Mouse (Mus musculus): ENCODE results near the gene Ndufa4l2. TPM values are rescaled to one million over a fixed set of nuclear protein-coding genes. Genes with fewer than 3 reads are reported as not detected.

Gene Ndufa4l2
- polyA plus RNA-seq, 1 experiment from 2014 or later, result 67.9 TPM

DNA sequence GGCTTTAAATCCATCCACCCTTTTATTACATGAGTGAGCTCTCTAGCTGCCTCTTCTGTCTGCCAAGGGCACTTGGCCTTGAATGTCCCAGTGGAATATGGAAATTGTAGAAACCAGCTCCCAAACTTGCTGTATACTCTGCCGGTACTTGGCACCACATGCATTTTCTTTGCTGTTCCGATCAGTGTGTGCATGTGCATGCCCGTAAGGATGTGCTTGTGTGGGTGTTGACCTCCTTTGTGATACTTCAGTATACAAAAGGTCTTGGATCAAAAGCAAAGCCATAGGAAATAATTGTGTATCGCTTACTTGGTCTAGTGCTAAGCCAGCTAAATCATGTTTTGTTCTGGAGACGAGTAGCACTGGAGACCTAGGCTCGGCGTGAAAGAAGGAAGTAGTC lies 25.9 kb upstream of the Ndufa4l2 start:
- H3K4me3 ChIP-seq (ENCODE audit: low read depth, low read length), result no peak overlapping the region
- WGBS (ENCODE audit: insufficient replicate concordance), result 66% methylated on average over 7 of the region's 7 CpGs
- H3K27me3 ChIP-seq (ENCODE audit: control insufficient read depth, insufficient read depth, low read depth, low read length), result no peaks in the 10 kb centered on the region
- no peak overlapping the region for H3K9ac ChIP-seq (ENCODE audit: low read depth, low read length)
- ATAC-seq (ENCODE audit: low read depth), result no peak
- H3K27ac ChIP-seq (ENCODE audit: low read length), result no peak overlapping the region
- peaks cover 19% of the 10 kb centered on the region for H3K36me3 ChIP-seq (ENCODE audit: control insufficient read depth, insufficient read depth)
- no peaks in the 10 kb centered on the region for H3K9me3 ChIP-seq (replicated peaks; ENCODE audit: control insufficient read depth, low read length)
- no peak overlapping the region for H3K4me2 ChIP-seq (ENCODE audit: low read depth, low read length)
- no peaks in the 10 kb centered on the region for H3K4me1 ChIP-seq (ENCODE audit: control insufficient read depth, low read depth, low read length)

DNA sequence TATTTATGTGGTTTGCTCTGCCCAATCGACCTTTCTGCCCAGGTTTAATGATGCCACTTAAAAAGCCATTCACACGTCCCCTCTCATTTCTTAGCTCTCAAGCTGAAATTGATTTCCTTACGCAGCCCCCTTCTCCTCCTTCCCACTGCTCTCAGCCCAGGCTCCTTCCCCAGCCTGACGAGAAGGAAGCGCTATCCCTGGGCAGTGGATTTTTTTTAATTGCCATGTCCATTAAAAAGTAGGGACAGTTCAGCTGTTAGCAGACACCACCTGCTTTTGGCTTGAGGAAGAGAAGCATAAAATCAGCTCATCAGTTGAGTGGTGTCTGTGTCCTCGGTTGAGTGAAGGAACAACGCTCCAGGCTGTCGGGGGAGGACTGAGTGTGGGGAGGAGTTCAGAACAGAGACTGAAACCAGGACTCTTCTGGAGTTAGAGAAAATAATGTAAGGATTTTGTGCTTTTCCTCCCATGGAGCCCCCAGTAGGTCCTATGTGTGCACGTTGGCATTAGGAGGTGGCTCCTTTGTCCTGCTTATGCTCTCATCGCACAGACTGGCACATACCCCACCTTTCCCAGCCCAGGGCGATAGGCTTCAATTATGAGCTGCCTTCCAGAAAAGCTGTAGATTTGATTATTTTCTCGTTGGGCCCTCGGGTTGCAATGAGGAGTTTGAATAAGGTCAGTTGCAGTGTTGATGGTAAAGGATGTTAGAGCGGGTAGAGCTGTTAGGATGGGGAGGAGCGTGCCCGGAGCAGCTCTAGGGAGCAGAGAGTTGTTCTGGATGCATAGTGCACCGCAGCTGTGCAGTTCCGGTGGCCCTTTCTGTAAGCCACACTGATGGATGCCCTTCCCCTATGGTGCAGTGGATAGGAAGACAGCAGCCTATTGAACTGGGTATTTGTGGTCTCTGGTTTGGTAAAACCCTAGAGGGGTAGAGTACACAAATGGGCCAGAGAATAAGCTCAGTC lies 24.3 kb upstream of the Ndufa4l2 start:
- Histone ChIP-seq H3K4me3 (ENCODE audit: low read depth, low read length) (no peak overlapping the region), H3K36me3 (ENCODE audit: control insufficient read depth, insufficient read depth) (peaks cover 25% of the 10 kb centered on the region), H3K27me3 (ENCODE audit: control insufficient read depth, insufficient read depth, low read depth, low read length) (no peaks in the 10 kb centered on the region), H3K27ac (ENCODE audit: low read length) (no peak overlapping the region), H3K4me1 (ENCODE audit: control insufficient read depth, low read depth, low read length) (no peaks in the 10 kb centered on the region), H3K9me3 (replicated peaks; ENCODE audit: control insufficient read depth, low read length) (no peaks in the 10 kb centered on the region), H3K9ac (ENCODE audit: low read depth, low read length) (no peak overlapping the region), H3K4me2 (ENCODE audit: low read depth, low read length) (no peak overlapping the region)
- no peak for ATAC-seq (ENCODE audit: low read depth)
- WGBS (ENCODE audit: insufficient replicate concordance), result 80% methylated on average over 18 of the region's 18 CpGs

DNA sequence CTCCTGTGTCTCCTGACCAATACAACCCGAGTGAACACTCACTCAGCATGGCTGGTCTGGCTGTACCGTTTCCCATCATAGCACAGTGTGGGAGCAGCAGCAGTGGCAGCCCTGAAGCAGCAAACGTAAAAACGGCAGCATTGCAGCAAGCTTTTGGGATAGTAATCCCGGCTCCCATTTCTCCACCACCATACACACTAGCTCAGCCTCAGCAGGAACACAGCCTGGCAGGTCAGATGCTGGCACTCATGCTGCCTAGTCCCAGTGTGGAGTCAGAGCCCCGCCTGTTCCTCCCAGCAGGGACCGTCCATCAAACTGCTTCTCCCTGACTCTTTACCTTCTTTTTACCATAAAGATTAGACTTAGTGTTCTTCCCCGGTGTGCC lies 23.6 kb upstream of the Ndufa4l2 start:
- Histone ChIP-seq H3K4me1 (ENCODE audit: control insufficient read depth, low read depth, low read length) (no peaks in the 10 kb centered on the region), H3K9me3 (replicated peaks; ENCODE audit: control insufficient read depth, low read length) (no peaks in the 10 kb centered on the region), H3K4me3 (ENCODE audit: low read depth, low read length) (no peak overlapping the region), H3K9ac (ENCODE audit: low read depth, low read length) (no peak overlapping the region), H3K27ac (ENCODE audit: low read length) (no peak overlapping the region), H3K36me3 (ENCODE audit: control insufficient read depth, insufficient read depth) (peaks cover 27% of the 10 kb centered on the region), H3K27me3 (ENCODE audit: control insufficient read depth, insufficient read depth, low read depth, low read length) (no peaks in the 10 kb centered on the region), H3K4me2 (ENCODE audit: low read depth, low read length) (no peak overlapping the region)
- 86% methylated on average over 8 of the region's 8 CpGs for WGBS (ENCODE audit: insufficient replicate concordance)
- ATAC-seq (ENCODE audit: low read depth), result no peak

DNA sequence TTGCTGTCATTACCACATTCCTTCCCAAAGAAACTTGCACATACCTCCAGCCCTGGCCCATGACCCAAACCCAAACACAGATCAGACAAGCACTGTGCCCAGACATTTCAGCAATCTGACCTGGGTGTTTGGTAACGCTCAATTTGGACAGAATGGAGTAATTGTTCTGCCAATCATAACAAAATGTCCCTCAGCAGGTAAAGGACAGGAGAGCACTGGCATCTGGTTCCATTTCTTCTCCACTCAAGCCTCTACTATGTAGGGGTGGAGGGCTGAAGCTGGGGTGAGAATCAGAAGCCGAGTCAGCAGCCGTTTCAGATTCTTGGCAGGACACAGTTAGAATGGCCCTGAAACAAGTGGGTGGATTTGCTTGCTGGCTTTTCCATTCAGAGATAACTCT lies 22.6 kb upstream of the Ndufa4l2 start:
- Histone ChIP-seq H3K36me3 (ENCODE audit: control insufficient read depth, insufficient read depth) (peaks cover 33% of the 10 kb centered on the region), H3K27ac (ENCODE audit: low read length) (no peak overlapping the region), H3K4me3 (ENCODE audit: low read depth, low read length) (no peak overlapping the region), H3K9ac (ENCODE audit: low read depth, low read length) (no peak overlapping the region), H3K27me3 (ENCODE audit: control insufficient read depth, insufficient read depth, low read depth, low read length) (no peaks in the 10 kb centered on the region), H3K4me2 (ENCODE audit: low read depth, low read length) (no peak overlapping the region), H3K9me3 (replicated peaks; ENCODE audit: control insufficient read depth, low read length) (no peaks in the 10 kb centered on the region), H3K4me1 (ENCODE audit: control insufficient read depth, low read depth, low read length) (no peaks in the 10 kb centered on the region)
- no peak for ATAC-seq (ENCODE audit: low read depth)
- WGBS (ENCODE audit: insufficient replicate concordance), result 81% methylated on average over 3 of the region's 3 CpGs

DNA sequence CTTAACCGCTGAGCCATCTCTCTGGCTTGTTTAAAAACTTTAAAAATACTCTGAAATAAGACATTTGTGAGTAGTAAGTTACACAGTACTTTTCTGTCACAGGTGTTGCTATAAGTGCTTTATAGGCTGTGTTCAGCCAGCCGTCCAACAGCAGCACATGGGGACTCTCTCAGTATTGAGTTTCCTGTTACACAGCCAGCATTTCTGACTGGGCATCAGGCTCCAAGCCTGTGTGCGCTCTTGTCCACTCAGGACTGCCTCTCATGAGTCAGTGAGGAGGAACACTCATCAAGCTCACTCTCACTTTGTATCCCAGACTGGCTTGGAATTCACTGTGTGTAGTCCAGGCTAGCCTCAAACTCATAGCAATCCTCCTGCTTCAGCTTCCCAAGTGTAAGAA lies 18.6 kb upstream of the Ndufa4l2 start:
- no peak overlapping the region for H3K9ac ChIP-seq (ENCODE audit: low read depth, low read length)
- H3K4me3 ChIP-seq (ENCODE audit: low read depth, low read length), result no peak overlapping the region
- 80% methylated on average over 3 of the region's 3 CpGs for WGBS (ENCODE audit: insufficient replicate concordance)
- no peaks in the 10 kb centered on the region for H3K4me1 ChIP-seq (ENCODE audit: control insufficient read depth, low read depth, low read length)
- no peaks in the 10 kb centered on the region for H3K27me3 ChIP-seq (ENCODE audit: control insufficient read depth, insufficient read depth, low read depth, low read length)
- H3K27ac ChIP-seq (ENCODE audit: low read length), result no peak overlapping the region
- H3K9me3 ChIP-seq (replicated peaks; ENCODE audit: control insufficient read depth, low read length), result no peaks in the 10 kb centered on the region
- no peak overlapping the region for H3K4me2 ChIP-seq (ENCODE audit: low read depth, low read length)
- H3K36me3 ChIP-seq (ENCODE audit: control insufficient read depth, insufficient read depth), result peaks cover 36% of the 10 kb centered on the region
- no peak for ATAC-seq (ENCODE audit: low read depth)

DNA sequence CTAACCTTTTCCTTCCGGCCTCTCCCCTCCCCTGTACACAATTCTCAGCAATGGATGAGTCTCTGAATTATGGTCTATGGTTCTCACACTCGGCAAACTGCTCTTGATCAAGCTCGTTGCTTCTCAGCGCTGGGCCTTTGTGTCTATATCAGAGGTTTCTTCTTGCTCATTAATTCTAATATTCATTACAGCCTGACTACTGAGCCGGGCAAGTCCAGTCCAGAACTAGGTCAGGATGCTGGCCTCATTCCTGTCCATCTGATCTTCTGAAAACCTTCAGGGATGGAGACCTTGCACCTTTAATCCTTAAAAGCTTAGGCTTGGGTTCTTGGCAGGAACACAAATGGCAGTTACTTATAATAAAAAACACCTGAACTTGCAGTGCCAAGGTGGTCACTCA lies 15.3 kb upstream of the Ndufa4l2 start:
- WGBS (ENCODE audit: insufficient replicate concordance), result 78% methylated on average over 5 of the region's 5 CpGs

DNA sequence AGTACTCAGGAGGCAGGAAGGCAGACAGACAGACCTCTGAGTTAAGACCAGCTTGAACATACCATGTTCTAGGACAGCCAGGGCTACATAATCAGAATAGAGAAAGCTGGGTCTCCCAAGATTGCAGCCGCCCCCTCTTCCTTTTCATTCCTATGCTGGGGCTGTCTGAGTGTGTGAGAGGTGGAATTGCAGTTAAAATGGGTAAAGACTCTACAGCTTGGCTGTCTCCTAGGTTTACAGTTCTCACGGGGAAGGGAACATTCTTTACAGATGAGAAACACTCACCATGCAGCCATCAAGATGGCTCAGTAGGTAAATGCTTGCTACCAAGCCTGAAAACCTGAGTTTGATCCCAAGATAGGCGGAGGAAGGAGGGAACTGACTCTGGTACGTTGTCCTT lies 14.7 kb upstream of the Ndufa4l2 start:
- Histone ChIP-seq H3K4me3 (ENCODE audit: low read depth, low read length) (no peak overlapping the region), H3K4me1 (ENCODE audit: control insufficient read depth, low read depth, low read length) (no peaks in the 10 kb centered on the region), H3K36me3 (ENCODE audit: control insufficient read depth, insufficient read depth) (peaks cover 20% of the 10 kb centered on the region), H3K27ac (ENCODE audit: low read length) (no peak overlapping the region), H3K9ac (ENCODE audit: low read depth, low read length) (no peak overlapping the region), H3K27me3 (ENCODE audit: control insufficient read depth, insufficient read depth, low read depth, low read length) (no peaks in the 10 kb centered on the region), H3K9me3 (replicated peaks; ENCODE audit: control insufficient read depth, low read length) (no peaks in the 10 kb centered on the region), H3K4me2 (ENCODE audit: low read depth, low read length) (no peak overlapping the region)
- ATAC-seq (ENCODE audit: low read depth), result no peak
- 67% methylated on average over 4 of the region's 4 CpGs for WGBS (ENCODE audit: insufficient replicate concordance)

More for the DNA sequence above, 15.3 kb upstream of the Ndufa4l2 start:
- no peak for ATAC-seq (ENCODE audit: low read depth)
- Histone ChIP-seq H3K36me3 (ENCODE audit: control insufficient read depth, insufficient read depth) (peaks cover 25% of the 10 kb centered on the region), H3K9me3 (replicated peaks; ENCODE audit: control insufficient read depth, low read length) (no peaks in the 10 kb centered on the region), H3K4me3 (ENCODE audit: low read depth, low read length) (no peak overlapping the region), H3K27me3 (ENCODE audit: control insufficient read depth, insufficient read depth, low read depth, low read length) (no peaks in the 10 kb centered on the region), H3K27ac (ENCODE audit: low read length) (no peak overlapping the region), H3K4me2 (ENCODE audit: low read depth, low read length) (no peak overlapping the region), H3K9ac (ENCODE audit: low read depth, low read length) (no peak overlapping the region), H3K4me1 (ENCODE audit: control insufficient read depth, low read depth, low read length) (no peaks in the 10 kb centered on the region)

DNA sequence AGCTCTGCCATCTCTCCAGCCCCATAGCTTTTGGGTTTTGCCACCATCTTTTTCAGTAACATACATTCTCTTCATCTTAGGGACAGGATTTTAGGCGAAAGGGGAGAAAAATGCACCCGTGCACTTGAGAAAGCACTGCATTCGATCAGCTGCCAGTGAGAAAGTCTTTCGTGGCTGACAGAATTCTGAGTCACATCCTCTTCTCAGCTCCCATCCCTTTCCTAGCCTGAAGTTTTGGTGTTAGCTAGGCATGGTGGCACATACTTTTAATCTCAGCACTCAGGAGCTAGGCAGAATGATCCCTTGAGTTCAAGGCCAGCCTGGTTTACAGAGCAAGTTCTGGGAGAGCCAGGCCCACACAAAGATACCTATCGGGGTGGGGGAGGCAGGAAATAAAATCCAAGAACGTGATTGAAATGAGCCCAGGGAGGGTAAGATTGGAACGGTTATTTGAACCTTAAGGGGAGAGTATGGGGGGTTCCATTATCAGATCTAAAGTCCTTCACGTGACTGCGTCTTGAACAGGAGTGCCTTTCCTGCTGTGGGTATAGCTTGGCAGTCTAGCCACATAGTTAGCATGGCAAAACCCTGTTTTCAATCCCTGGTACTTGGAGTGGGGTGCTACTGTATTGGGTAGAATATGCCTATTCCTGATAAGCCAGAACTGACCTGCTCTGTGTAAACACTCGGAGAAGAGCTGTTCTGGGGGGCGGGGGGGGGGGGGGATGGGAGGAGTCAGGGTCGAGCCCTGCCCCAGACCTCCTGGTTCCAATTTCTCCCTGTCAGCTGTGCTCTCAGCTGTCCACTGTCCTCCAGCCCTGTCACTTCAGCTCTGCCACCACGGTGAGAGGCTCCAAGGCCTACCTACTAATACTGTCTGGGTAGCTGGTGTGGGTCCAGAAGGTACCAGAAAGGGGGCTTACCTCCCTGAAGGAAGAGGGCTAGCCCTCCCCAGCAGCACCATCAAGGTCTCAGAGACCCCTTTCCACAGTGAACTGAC lies 13.6 kb upstream of the Ndufa4l2 start, which contains the start of gene Stac3:
Gene Stac3 (plus strand): TSS at position 793 of the 1,000 bp plus-strand sequence.
- no peak within 1 kb of the TSS for H3K9ac ChIP-seq (ENCODE audit: low read depth, low read length)
- 55% methylated on average over 13 of the region's 13 CpGs for WGBS (ENCODE audit: insufficient replicate concordance)
- no peak for ATAC-seq (ENCODE audit: low read depth)
- H3K27ac ChIP-seq (ENCODE audit: low read length), result no peak within 1 kb of the TSS
- no peaks in the 10 kb centered on the region for H3K9me3 ChIP-seq (replicated peaks; ENCODE audit: control insufficient read depth, low read length)
- H3K36me3 ChIP-seq (ENCODE audit: control insufficient read depth, insufficient read depth), result peaks cover 13% of the 10 kb centered on the region
- H3K4me2 ChIP-seq (ENCODE audit: low read depth, low read length), result no peak within 1 kb of the TSS
- H3K27me3 ChIP-seq (ENCODE audit: control insufficient read depth, insufficient read depth, low read depth, low read length), result no peaks in the 10 kb centered on the region
- H3K4me1 ChIP-seq (ENCODE audit: control insufficient read depth, low read depth, low read length), result no peaks in the 10 kb centered on the region
- H3K4me3 ChIP-seq (ENCODE audit: low read depth, low read length), result no peak within 1 kb of the TSS
